Mouse (Mus musculus): Measurements from ENCODE around the gene Dusp5. TPM values are rescaled to one million over a fixed set of nuclear protein-coding genes. Genes with fewer than 3 reads are reported as not detected.
"Not testable (repeated sequence)": the region's sequence is repeated elsewhere in the genome, so short reads cannot be mapped to it uniquely, and the experiment has no call there.

The Dusp5 gene
- 18.5 and 21.2 TPM in 2 replicates for total RNA-seq (2017)

DNA sequence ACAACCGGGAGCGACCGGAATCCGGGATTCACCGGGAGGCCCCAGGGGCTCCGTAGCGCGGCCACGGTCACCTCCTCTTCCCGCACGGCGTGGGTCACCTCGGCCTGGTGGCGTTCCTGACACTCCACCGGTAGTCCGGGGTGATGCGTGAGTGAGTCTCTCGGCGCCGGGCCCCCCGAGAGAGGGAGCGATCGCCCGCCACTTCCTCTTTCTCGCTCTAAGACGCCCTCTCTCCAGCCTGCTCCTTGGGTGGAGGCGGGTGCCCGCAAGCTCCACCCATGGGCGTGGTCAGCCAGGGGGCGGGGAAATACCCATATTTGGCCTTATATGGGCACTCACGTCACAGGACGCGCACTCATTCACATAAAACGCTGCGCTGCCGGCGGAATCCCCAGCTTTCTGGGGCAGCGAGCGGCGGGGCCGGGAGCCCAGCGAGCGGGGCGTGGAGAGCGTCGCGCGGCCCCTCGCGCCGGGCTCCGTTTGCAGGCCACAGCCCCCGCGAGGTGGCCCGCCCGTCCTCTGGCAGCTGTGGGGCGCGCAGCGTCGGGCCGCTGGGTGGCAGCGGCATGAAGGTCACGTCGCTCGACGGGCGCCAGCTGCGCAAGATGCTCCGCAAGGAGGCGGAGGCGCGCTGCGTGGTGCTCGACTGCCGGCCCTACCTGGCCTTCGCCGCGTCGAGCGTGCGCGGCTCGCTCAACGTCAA, at the start of gene Dusp5:
Dusp5 (plus strand) TSS at position 358 of the 703 bp plus-strand sequence.
- ATAC-seq (ENCODE audit: extremely low read depth, insufficient number of reproducible peaks, low FRiP score, poor library complexity, severe bottlenecking) = peak; percentile 94

- peak; percentile 83 for ATAC-seq (ENCODE audit: extremely low read depth, insufficient number of reproducible peaks, low FRiP score, poor library complexity, severe bottlenecking)
Measured at GRCm38 (mm10) chr19:53479590-53479989, 49.3 kb upstream of the Dusp5 start.

DNA sequence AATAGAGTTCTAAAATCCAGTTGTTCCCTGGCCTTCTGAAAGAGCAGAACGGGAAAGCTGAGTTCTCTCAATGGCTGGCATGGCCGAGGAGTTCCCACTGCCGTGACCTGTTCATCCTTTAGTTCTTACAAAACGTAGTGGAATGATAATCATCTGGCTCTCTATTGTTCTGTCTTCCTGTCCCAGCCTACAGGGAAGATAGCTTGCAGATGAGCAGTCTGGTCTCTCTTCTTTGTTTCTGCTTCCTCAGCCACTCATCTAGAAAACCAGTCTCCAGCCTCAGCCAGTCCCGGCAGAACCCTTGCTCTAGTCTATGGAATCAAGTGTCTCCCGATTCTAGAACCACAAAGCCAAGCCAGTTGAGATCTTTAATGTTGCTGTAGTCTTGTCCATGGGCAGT, 46.8 kb upstream of the Dusp5 start:
- no peak for ATAC-seq (ENCODE audit: extremely low read depth, insufficient number of reproducible peaks, low FRiP score, poor library complexity, severe bottlenecking)

- ATAC-seq (ENCODE audit: extremely low read depth, insufficient number of reproducible peaks, low FRiP score, poor library complexity, severe bottlenecking) = no peak
Measured at GRCm38 (mm10) chr19:53482527-53482926, 46.4 kb upstream of the Dusp5 start.

DNA sequence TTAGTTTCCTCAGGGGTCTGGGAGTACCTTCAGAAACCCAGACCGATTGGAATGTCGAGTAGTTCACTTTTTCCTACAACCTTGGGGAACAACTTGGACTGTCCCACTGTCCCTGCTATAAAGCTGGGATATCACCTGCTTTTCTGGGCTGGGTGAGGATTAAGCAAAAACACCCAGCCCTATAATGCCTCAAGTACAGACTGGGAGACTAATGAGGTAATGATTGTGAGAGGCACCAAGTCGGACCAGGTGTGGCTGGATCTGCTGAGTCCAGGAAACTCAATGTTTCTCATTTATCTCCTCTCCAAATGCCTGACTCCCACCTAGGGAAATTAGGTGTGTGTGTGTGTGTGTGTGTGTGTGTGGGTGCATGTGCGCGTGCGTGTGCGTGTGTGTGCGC, 44.9 kb upstream of the Dusp5 start:
- no peak for ATAC-seq (ENCODE audit: extremely low read depth, insufficient number of reproducible peaks, low FRiP score, poor library complexity, severe bottlenecking)

- ATAC-seq (ENCODE audit: extremely low read depth, insufficient number of reproducible peaks, low FRiP score, poor library complexity, severe bottlenecking) = no peak
Measured at GRCm38 (mm10) chr19:53484918-53485317, 44.0 kb upstream of the Dusp5 start.

DNA sequence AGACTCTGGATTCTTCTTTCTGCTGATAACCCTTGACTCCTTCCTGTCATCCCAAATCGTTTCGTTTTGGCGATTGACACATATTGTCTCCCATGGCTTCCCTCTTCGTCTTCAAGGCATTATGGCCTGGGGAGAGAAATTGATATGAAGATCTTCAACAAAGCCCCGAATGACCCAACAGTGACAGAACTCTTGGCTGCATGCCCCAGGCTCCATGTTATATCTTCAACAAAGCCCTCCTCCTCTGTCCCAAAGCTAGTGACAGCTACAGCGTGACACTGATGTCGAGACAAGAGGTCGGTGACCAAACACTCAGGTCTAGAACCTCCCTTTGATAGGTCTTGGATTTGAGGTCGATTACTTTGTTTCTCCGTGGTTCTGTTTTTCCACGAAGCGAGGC, 39.7 kb upstream of the Dusp5 start:
- ATAC-seq (ENCODE audit: extremely low read depth, insufficient number of reproducible peaks, low FRiP score, poor library complexity, severe bottlenecking) = no peak

DNA sequence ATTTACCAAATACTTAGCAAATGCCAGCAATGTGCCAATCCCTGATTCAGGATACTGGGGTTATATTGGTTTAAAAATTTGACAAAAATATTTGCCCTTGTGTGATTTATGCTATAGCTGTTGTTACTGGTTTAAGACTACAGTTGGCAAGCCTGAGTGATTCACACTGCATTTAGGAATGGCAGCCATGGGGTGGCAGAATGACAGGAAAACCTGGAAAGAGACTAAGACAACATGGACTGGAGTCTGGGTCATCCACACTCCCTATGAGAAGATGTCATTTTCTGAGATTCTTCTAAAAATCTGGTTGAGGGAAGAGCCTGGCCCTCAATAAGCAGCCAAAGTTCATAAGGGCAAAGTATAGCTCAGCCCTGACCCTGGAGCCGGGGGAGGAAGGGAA, 39.0 kb upstream of the Dusp5 start:
- ATAC-seq (ENCODE audit: extremely low read depth, insufficient number of reproducible peaks, low FRiP score, poor library complexity, severe bottlenecking) = no peak

DNA sequence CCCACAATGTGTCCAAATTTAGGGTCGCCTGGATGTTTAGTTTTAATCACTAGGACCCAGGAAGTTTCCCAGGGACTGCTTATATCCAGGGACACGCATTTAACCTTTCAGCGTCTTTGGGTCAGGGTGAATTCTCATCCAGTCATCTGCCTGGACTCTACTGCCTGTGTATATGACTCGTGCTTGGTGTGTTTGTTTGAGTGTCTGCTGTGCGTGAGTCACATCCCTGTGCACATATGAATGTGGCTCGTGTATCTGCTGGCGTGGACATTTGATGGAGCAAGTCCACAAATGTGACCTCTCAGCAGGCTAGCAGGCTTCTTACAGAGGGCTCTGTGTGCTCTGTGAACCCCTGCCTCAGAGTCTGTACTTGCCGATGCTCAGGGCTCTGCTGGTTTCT, 38.0 kb upstream of the Dusp5 start:
- ATAC-seq (ENCODE audit: extremely low read depth, insufficient number of reproducible peaks, low FRiP score, poor library complexity, severe bottlenecking) = no peak

GRCm38 (mm10) chr19:53492528-53492927, 36.4 kb upstream of the Dusp5 start:
- ATAC-seq (ENCODE audit: extremely low read depth, insufficient number of reproducible peaks, low FRiP score, poor library complexity, severe bottlenecking) = no peak

DNA sequence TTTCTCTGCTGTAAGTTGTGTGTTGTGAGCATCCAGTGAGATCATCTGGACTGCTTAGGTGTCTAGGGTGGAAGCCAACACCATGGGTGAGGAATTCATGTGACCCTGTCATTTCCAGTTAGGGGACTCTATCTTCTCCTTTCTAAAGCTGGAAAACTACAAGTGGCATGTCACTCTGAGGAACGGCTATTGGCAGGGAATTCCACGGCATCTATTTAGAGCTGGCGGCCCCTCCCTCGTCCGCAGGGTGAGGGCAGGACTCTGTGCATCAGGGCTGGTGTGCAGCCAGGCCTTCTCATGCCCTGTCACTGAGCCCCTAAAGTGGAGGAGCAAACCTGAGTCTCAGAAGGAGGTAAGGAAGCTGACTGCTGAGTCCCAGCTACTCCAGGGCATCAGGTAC, 35.0 kb upstream of the Dusp5 start:
- ATAC-seq (ENCODE audit: extremely low read depth, insufficient number of reproducible peaks, low FRiP score, poor library complexity, severe bottlenecking) = no peak

GRCm38 (mm10) chr19:53497910-53498309, 31.0 kb upstream of the Dusp5 start:
- no peak for ATAC-seq (ENCODE audit: extremely low read depth, insufficient number of reproducible peaks, low FRiP score, poor library complexity, severe bottlenecking)

DNA sequence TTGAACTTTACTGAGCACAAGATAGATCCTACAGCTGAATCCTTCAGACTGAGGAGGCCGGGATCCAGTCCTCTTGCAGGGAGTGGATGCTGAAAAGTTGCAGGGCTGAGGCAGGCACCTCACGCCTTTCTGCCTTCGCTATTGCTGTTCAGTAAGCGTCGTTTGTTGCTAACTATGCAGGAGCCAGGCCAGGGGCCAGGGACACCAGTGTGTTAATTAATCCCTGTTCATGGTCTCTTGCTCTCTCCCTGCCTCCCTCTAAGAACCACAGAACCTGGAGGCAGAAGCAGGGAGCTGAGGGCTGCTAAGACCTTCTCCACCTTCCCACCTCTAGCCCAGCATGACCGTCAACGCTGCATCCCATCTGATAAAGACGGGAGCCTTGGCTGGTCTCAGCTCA, 29.9 kb upstream of the Dusp5 start:
- ATAC-seq (ENCODE audit: extremely low read depth, insufficient number of reproducible peaks, low FRiP score, poor library complexity, severe bottlenecking) = no peak

DNA sequence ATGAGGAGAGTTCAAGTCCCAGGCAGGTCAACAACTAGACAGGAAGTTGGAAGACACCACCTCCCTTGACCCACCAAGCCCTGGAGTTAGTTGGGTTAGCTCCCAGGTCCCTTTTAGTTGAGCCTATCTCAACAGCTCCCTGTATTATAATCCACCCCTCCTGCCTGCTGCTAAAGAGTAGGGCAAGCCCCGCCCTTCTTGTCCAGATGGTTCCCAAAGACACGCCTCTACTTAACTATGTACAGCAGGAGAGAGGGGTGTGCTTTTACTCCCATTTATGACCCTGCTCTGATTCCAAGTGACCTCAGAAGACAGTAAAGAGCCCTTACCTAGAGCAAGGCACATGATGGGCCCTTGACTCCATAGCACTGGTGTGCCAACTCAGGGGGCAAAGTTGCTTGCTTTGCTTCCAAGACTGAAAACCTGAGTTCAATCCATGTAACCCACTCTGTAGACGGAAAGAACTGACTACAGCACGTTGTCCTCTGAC, 29.4 kb upstream of the Dusp5 start:
- no peak for ATAC-seq (ENCODE audit: extremely low read depth, insufficient number of reproducible peaks, low FRiP score, poor library complexity, severe bottlenecking)

- no peak for ATAC-seq (ENCODE audit: extremely low read depth, insufficient number of reproducible peaks, low FRiP score, poor library complexity, severe bottlenecking)
Measured at GRCm38 (mm10) chr19:53500298-53501006, 28.5 kb upstream of the Dusp5 start.

GRCm38 (mm10) chr19:53501239-53501638, 27.7 kb upstream of the Dusp5 start:
- not testable (repeated sequence) for ATAC-seq (ENCODE audit: extremely low read depth, insufficient number of reproducible peaks, low FRiP score, poor library complexity, severe bottlenecking)

GRCm38 (mm10) chr19:53501765-53502164, 27.1 kb upstream of the Dusp5 start:
- ATAC-seq (ENCODE audit: extremely low read depth, insufficient number of reproducible peaks, low FRiP score, poor library complexity, severe bottlenecking) = no peak

DNA sequence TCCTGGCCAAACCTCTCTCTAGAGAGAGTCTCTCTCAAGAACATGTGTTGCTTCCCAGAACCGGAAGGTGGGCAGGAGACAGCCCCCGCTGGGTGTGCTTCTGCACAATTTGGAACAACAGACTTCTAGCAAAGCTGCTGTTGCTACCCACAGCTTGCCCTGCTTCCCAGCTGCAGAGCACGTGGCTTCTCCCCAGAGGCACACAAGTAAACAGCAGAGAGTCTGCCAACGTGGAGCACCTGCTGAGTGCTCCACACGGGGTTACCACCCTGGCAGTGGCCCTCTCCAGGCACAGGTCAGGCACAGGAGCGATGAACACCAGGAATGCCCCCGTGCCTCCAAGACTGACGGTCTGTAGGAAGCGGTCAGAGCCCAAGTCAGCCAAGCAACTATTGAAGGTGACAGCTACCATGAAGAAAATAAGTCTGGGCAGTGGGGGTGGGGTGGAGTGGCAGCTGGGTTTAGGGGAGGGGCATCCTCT, 26.0 kb upstream of the Dusp5 start:
- ATAC-seq (ENCODE audit: extremely low read depth, insufficient number of reproducible peaks, low FRiP score, poor library complexity, severe bottlenecking) = peak; percentile 30; the same call in 1 of the 2 replicates

GRCm38 (mm10) chr19:53504181-53504580, 24.7 kb upstream of the Dusp5 start:
- ATAC-seq (ENCODE audit: extremely low read depth, insufficient number of reproducible peaks, low FRiP score, poor library complexity, severe bottlenecking) = no peak

GRCm38 (mm10) chr19:53505728-53506127, 23.2 kb upstream of the Dusp5 start:
- no peak for ATAC-seq (ENCODE audit: extremely low read depth, insufficient number of reproducible peaks, low FRiP score, poor library complexity, severe bottlenecking)

Data from neutrophil, adult 5-6 weeks (primary cell).